Mouse (Mus musculus) midbrain, embryonic 11.5 days (tissue): ENCODE measurements at regions not wholly inside any gene's neighbourhood (a gene's known extent, or its start where the extent isn't known, plus 50 kb on each side); places are given as distances from the start of the nearest gene placed in this dataset.
A peak's percentile ranks its signal among the peaks of the same experiment; 100 is the strongest.

Source experiments
- ATAC-seq: fragments of 200-750 bp; cut with Nextera tagmentation; 2 replicates; pipeline ENCODE4 v1.8.0; 2017; ENCODE audit warnings: moderate TSS enrichment, moderate library complexity; ENCODE audit not compliant: low FRiP score
- DNase-seq: peaks from one replicate; pipeline ENCODE4 v3.0.0; 2015; ENCODE audit warnings: low spot score; ENCODE audit errors: missing footprints
- H3K27ac ChIP-seq: fragments of 300-500 bp; sonication (generic); 2 replicates; pipeline ENCODE4 v1.5.1; 2014; ENCODE audit warnings: low read depth, low read length
- H3K27me3 ChIP-seq: fragments of 300-500 bp; sonication (generic); 2 replicates; pipeline ENCODE4 v1.6.1; 2014; ENCODE audit warnings: mild to moderate bottlenecking, low read length, moderate library complexity, mixed read lengths; ENCODE audit not compliant: control insufficient read depth, insufficient read depth
- H3K36me3 ChIP-seq: fragments of 300-500 bp; sonication (generic); 2 replicates; pipeline ENCODE4 v1.6.1; 2014; ENCODE audit warnings: mild to moderate bottlenecking, low read length, moderate library complexity, mixed read lengths; ENCODE audit not compliant: control insufficient read depth, insufficient read depth
- H3K4me1 ChIP-seq: fragments of 300-500 bp; sonication (generic); 2 replicates; pipeline ENCODE4 v1.6.1; 2014; ENCODE audit warnings: low read length; ENCODE audit not compliant: control insufficient read depth, insufficient read depth
- H3K4me2 ChIP-seq: fragments of 300-500 bp; sonication (generic); 2 replicates; pipeline ENCODE4 v1.6.1; 2014; ENCODE audit warnings: mild to moderate bottlenecking, moderate library complexity
- H3K4me3 ChIP-seq: fragments of 300-500 bp; sonication (generic); 2 replicates; pipeline ENCODE4 v1.5.1; 2014; ENCODE audit warnings: low read depth, low read length
- H3K9ac ChIP-seq: fragments of 300-500 bp; sonication (generic); 2 replicates; pipeline ENCODE4 v1.6.1; 2014; ENCODE audit warnings: low read length
- H3K9me3 ChIP-seq: fragments of 300-500 bp; sonication (generic); 2 replicates; pipeline ENCODE4 v1.6.1; 2016; ENCODE audit warnings: low read length; ENCODE audit not compliant: control insufficient read depth
- WGBS: fragments of 180-500 bp; shearing (Covaris S2); extraction: QIAGEN DNeasy Blood & Tissue Kit; methylation state at CpG from one replicate; pipeline ENCODE4 v1.1.7; 2014; 5-methylcytosine and 5-hydroxymethylcytosine counted together

GRCm38 (mm10) chr2:160236806-160237205, 97.2 kb downstream of the Gm826 start:
- Histone ChIP-seq H3K27ac (no peak overlapping the region), H3K4me2 (no peak overlapping the region), H3K27me3 (no peaks in the 10 kb centered on the region), H3K9me3 (0 out of 2 replicates have a peak, but pooled peaks cover 2% of the 10 kb centered on the region), H3K9ac (no peak overlapping the region), H3K4me3 (no peak overlapping the region), H3K4me1 (no peaks in the 10 kb centered on the region), H3K36me3 (no peaks in the 10 kb centered on the region)
- WGBS = 87% methylated on average over 7 of the region's 7 CpGs
- DNase-seq (no peak), ATAC-seq (no peak)

- H3K4me2 ChIP-seq = no peak overlapping the region
- 76% methylated on average over 8 of the region's 8 CpGs for WGBS
Observed at GRCm38 (mm10) chr2:160230786-160231185, 103.2 kb downstream of the Gm826 start.

GRCm38 (mm10) chr2:160228331-160229035, 105.5 kb downstream of the Gm826 start:
- Histone ChIP-seq H3K9me3 (no peaks in the 10 kb centered on the region), H3K27ac (no peak overlapping the region), H3K4me2 (no peak overlapping the region), H3K4me1 (no peaks in the 10 kb centered on the region), H3K27me3 (peaks cover 6% of the 10 kb centered on the region; the same call in 1 of the 2 replicates), H3K4me3 (no peak overlapping the region), H3K9ac (no peak overlapping the region), H3K36me3 (no peaks in the 10 kb centered on the region)
- ATAC-seq = no peak
- WGBS = 72% methylated on average over 8 of the region's 8 CpGs
- no peak for DNase-seq

More at GRCm38 (mm10) chr2:160230786-160231185, 103.2 kb downstream of the Gm826 start:
- H3K27ac ChIP-seq = no peak overlapping the region
- 0 out of 2 replicates have a peak, but pooled peaks cover 2% of the 10 kb centered on the region for H3K9me3 ChIP-seq
- no peaks in the 10 kb centered on the region for H3K27me3 ChIP-seq
- ATAC-seq = no peak
- DNase-seq = no peak
- no peaks in the 10 kb centered on the region for H3K36me3 ChIP-seq
- no peak overlapping the region for H3K9ac ChIP-seq
- H3K4me3 ChIP-seq = no peak overlapping the region
- H3K4me1 ChIP-seq = no peaks in the 10 kb centered on the region

- Histone ChIP-seq H3K4me1 (no peaks in the 10 kb centered on the region; the same call in 1 of the 2 replicates), H3K9ac (no peak overlapping the region), H3K4me3 (no peak overlapping the region), H3K27ac (no peak overlapping the region), H3K9me3 (no peaks in the 10 kb centered on the region), H3K27me3 (peaks cover 6% of the 10 kb centered on the region; the same call in 1 of the 2 replicates), H3K36me3 (no peaks in the 10 kb centered on the region), H3K4me2 (no peak overlapping the region)
- WGBS = 74% methylated on average over 5 of the region's 5 CpGs
- DNase-seq (no peak), ATAC-seq (no peak)
Observed at GRCm38 (mm10) chr2:160225450-160225849, 108.5 kb downstream of the Gm826 start.

- DNase-seq (no peak), ATAC-seq (no peak)
- no peak overlapping the region for H3K4me2 ChIP-seq
- WGBS = 94% methylated on average over 8 of the region's 8 CpGs
- H3K4me1 ChIP-seq = no peaks in the 10 kb centered on the region; the same call in 1 of the 2 replicates
- no peaks in the 10 kb centered on the region for H3K36me3 ChIP-seq
- no peak overlapping the region for H3K9ac ChIP-seq
- no peaks in the 10 kb centered on the region for H3K9me3 ChIP-seq
- no peak overlapping the region for H3K27ac ChIP-seq
- H3K4me3 ChIP-seq = no peak overlapping the region
- H3K27me3 ChIP-seq = peaks cover 6% of the 10 kb centered on the region; the same call in 1 of the 2 replicates
Observed at GRCm38 (mm10) chr2:160223366-160223765, 110.6 kb downstream of the Gm826 start.

GRCm38 (mm10) chr2:160221772-160222171, 112.2 kb downstream of the Gm826 start:
- Histone ChIP-seq H3K9me3 (no peaks in the 10 kb centered on the region), H3K9ac (no peak overlapping the region), H3K4me1 (no peaks in the 10 kb centered on the region; the same call in 1 of the 2 replicates), H3K27ac (no peak overlapping the region), H3K36me3 (no peaks in the 10 kb centered on the region), H3K4me3 (no peak overlapping the region), H3K27me3 (peaks cover 6% of the 10 kb centered on the region; the same call in 1 of the 2 replicates), H3K4me2 (no peak overlapping the region)
- ATAC-seq (peak; percentile 41; the same call in 1 of the 2 replicates), DNase-seq (no peak)
- 35% methylated on average over 8 of the region's 11 CpGs for WGBS

GRCm38 (mm10) chr2:160220562-160221021, 113.4 kb downstream of the Gm826 start:
- ATAC-seq (peak; percentile 59; the same call in 1 of the 2 replicates), DNase-seq (no peak)
- H3K27me3 ChIP-seq = peaks cover 6% of the 10 kb centered on the region; the same call in 1 of the 2 replicates
- H3K9me3 ChIP-seq = no peaks in the 10 kb centered on the region
- no peak overlapping the region for H3K9ac ChIP-seq
- H3K36me3 ChIP-seq = no peaks in the 10 kb centered on the region
- H3K4me2 ChIP-seq = no peak overlapping the region
- 17% methylated on average over 7 of the region's 7 CpGs for WGBS
- H3K4me1 ChIP-seq = no peaks in the 10 kb centered on the region; the same call in 1 of the 2 replicates
- no peak overlapping the region for H3K27ac ChIP-seq
- H3K4me3 ChIP-seq = no peak overlapping the region

GRCm38 (mm10) chr2:160214032-160214812, 119.7 kb downstream of the Gm826 start:
- ATAC-seq = no peak
- Histone ChIP-seq H3K27me3 (no peaks in the 10 kb centered on the region), H3K4me2 (no peak overlapping the region), H3K4me3 (no peak overlapping the region), H3K9me3 (no peaks in the 10 kb centered on the region), H3K36me3 (no peaks in the 10 kb centered on the region), H3K4me1 (no peaks in the 10 kb centered on the region), H3K9ac (no peak overlapping the region), H3K27ac (no peak overlapping the region)
- 89% methylated on average over 10 of the region's 10 CpGs for WGBS
- DNase-seq = no peak

GRCm38 (mm10) chr2:160210507-160210906, 123.5 kb downstream of the Gm826 start:
- no peaks in the 10 kb centered on the region for H3K4me1 ChIP-seq
- no peak overlapping the region for H3K4me3 ChIP-seq
- H3K27me3 ChIP-seq = no peaks in the 10 kb centered on the region
- 73% methylated on average over 3 of the region's 3 CpGs for WGBS
- H3K9me3 ChIP-seq = no peaks in the 10 kb centered on the region
- ATAC-seq (no peak), DNase-seq (no peak)
- H3K36me3 ChIP-seq = no peaks in the 10 kb centered on the region
- no peak overlapping the region for H3K27ac ChIP-seq
- no peak overlapping the region for H3K9ac ChIP-seq
- H3K4me2 ChIP-seq = no peak overlapping the region
